In the genomic region with DNA sequence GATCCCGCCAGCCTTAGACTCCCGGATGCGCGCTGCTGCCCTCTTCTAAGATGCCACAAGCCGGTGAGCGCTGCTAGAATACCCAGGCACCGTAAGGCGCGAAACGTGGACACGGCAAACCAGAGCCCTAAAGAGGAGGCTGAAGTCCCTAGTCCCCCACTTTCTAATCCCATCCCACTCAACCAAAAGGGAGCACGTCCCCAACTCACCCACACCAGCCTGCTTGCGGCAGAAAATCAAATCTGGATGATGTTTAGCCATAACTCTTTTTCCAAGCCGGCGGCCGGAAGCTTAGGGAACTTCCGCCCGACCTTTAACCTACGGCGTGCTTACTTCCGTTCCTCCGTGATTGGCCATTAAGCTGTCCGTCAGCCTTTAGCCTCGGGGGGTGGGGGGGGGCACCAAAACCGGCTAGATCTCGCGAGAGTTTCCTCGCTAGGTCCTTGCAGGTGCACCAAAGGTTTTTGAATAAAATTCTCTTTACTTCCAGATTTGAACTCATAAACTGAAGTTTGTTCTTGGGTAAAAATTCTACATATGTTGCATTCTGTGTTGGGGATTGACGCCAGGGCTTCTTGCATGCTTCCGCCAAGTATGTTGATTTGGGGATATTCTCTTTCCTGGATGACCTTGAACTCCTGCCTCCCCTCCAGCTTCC, we compare ENCODE assay signal across 7 mouse cellular contexts. TPM values are rescaled to one million over a fixed set of nuclear protein-coding genes. Genes with fewer than 3 reads are reported as not detected.
DNase-seq lines count a peak whose midpoint lies in the region; ATAC-seq and TF ChIP-seq lines count a peak whose summit lies in the region.

Gene Phf5a (minus strand): TSS at position 308 of the 658 bp plus-strand sequence.

- H3K27ac ChIP-seq in embryonic facial prominence, embryonic 10.5 days (replicated peaks), result peak within 1 kb of the TSS; percentile 95
- peak within 1 kb of the TSS; percentile 94 for H3K27ac ChIP-seq in intestine, postnatal 0 days (ENCODE audit: low read depth, low read length)
- H3K27ac ChIP-seq in limb, embryonic 12.5 days, result peak within 1 kb of the TSS; percentile 96
- peak within 1 kb of the TSS; percentile 98 for H3K27ac ChIP-seq in midbrain, embryonic 15.5 days
- H3K27ac ChIP-seq in spleen, adult 2 months (ENCODE audit: insufficient read depth, low read length), result peak within 1 kb of the TSS; percentile 99

- H3K9me3 ChIP-seq in embryonic facial prominence, embryonic 10.5 days, result no peaks in the 10 kb centered on the region
- no peaks in the 10 kb centered on the region for H3K9me3 ChIP-seq in intestine, postnatal 0 days (ENCODE audit: control insufficient read depth)
- H3K9me3 ChIP-seq in limb, embryonic 12.5 days, result no peaks in the 10 kb centered on the region
- no peaks in the 10 kb centered on the region for H3K9me3 ChIP-seq in midbrain, embryonic 15.5 days

- peaks cover 41% of the 10 kb centered on the region for H3K36me3 ChIP-seq in embryonic facial prominence, embryonic 10.5 days (replicated peaks)
- peaks cover 37% of the 10 kb centered on the region for H3K36me3 ChIP-seq in intestine, postnatal 0 days (ENCODE audit: control insufficient read depth, insufficient read depth)
- H3K36me3 ChIP-seq in limb, embryonic 12.5 days, result peaks cover 42% of the 10 kb centered on the region
- H3K36me3 ChIP-seq in midbrain, embryonic 15.5 days (replicated peaks), result peaks cover 36% of the 10 kb centered on the region
- peaks cover 22% of the 10 kb centered on the region for H3K36me3 ChIP-seq in spleen, adult 2 months (ENCODE audit: control insufficient read depth, insufficient read depth, low read length)

- under 1% methylated on average over 30 of the region's 30 CpGs for WGBS in embryonic facial prominence, embryonic 10.5 days
- WGBS in intestine, postnatal 0 days, result under 1% methylated on average over 30 of the region's 30 CpGs
- under 1% methylated on average over 30 of the region's 30 CpGs for WGBS in limb, embryonic 12.5 days
- 0% methylated on average over 30 of the region's 30 CpGs for WGBS in midbrain, embryonic 15.5 days
- whole genome bisulfite sequencing in spleen, adult 2 months, result under 1% methylated on average over 30 of the region's 30 CpGs

- no peak for TF ChIP-seq CTCF in intestine, postnatal 0 days (IDR thresholded peaks at IDR 0.05; ENCODE audit: low read depth)
- TF ChIP-seq CTCF in spleen, adult 2 months (IDR thresholded peaks at IDR 0.05; ENCODE audit: extremely low read depth, insufficient read depth, insufficient read length, insufficient replicate concordance), result no peak

- H3K27me3 ChIP-seq in embryonic facial prominence, embryonic 10.5 days (replicated peaks; ENCODE audit: low read depth, poor library complexity, severe bottlenecking), result no peaks in the 10 kb centered on the region
- H3K27me3 ChIP-seq in intestine, postnatal 0 days (replicated peaks; ENCODE audit: control insufficient read depth, insufficient read depth, low read length), result no peaks in the 10 kb centered on the region
- no peaks in the 10 kb centered on the region for H3K27me3 ChIP-seq in limb, embryonic 12.5 days
- no peaks in the 10 kb centered on the region for H3K27me3 ChIP-seq in midbrain, embryonic 15.5 days (replicated peaks)
- H3K27me3 ChIP-seq in spleen, adult 2 months (ENCODE audit: control insufficient read depth, insufficient read depth, low read length), result no peaks in the 10 kb centered on the region

- peak within 1 kb of the TSS; percentile 89 for H3K9ac ChIP-seq in intestine, postnatal 0 days (ENCODE audit: low read depth, low read length)
- H3K9ac ChIP-seq in limb, embryonic 12.5 days (replicated peaks), result peak within 1 kb of the TSS; percentile 79
- H3K9ac ChIP-seq in midbrain, embryonic 15.5 days, result peak within 1 kb of the TSS; percentile 72

- peak; percentile 7 for TF ChIP-seq POLR2A in spleen, adult 2 months (IDR thresholded peaks at IDR 0.05; ENCODE audit: low read depth, low read length)

- peak; percentile 78 for DNase-seq in adrenal gland, adult 8-10 months
- DNase-seq in embryonic facial prominence, embryonic 10.5 days (ENCODE audit: low spot score), result peak; percentile 96
- DNase-seq in gonadal fat pad, adult 2 months (ENCODE audit: low read depth), result no peak
- peak; percentile 79 to 96 for DNase-seq in spleen, adult 2 months (ENCODE audit: low read depth in 1 of 2, low spot score in 2 of 2)

- peak within 1 kb of the TSS; percentile 79 for H3K4me2 ChIP-seq in intestine, postnatal 0 days (replicated peaks; ENCODE audit: low read depth)
- peak within 1 kb of the TSS; percentile 94 for H3K4me2 ChIP-seq in limb, embryonic 12.5 days
- peak within 1 kb of the TSS; percentile 78 for H3K4me2 ChIP-seq in midbrain, embryonic 15.5 days

- H3K4me1 ChIP-seq in embryonic facial prominence, embryonic 10.5 days, result peaks cover 15% of the 10 kb centered on the region
- 0 out of 2 replicates have a peak, but pooled peaks cover 8% of the 10 kb centered on the region for H3K4me1 ChIP-seq in intestine, postnatal 0 days (replicated peaks; ENCODE audit: control insufficient read depth, insufficient read depth, low read length)
- H3K4me1 ChIP-seq in limb, embryonic 12.5 days (replicated peaks), result peaks cover 17% of the 10 kb centered on the region
- H3K4me1 ChIP-seq in midbrain, embryonic 15.5 days, result peaks cover 28% of the 10 kb centered on the region
- H3K4me1 ChIP-seq in spleen, adult 2 months (ENCODE audit: control insufficient read depth, insufficient read depth, insufficient read length), result peaks cover 4% of the 10 kb centered on the region

- peak within 1 kb of the TSS; percentile 99 for H3K4me3 ChIP-seq in embryonic facial prominence, embryonic 10.5 days
- peak within 1 kb of the TSS; percentile 100 for H3K4me3 ChIP-seq in intestine, postnatal 0 days (ENCODE audit: low read depth, low read length)
- H3K4me3 ChIP-seq in limb, embryonic 12.5 days (replicated peaks), result peak within 1 kb of the TSS; percentile 93
- H3K4me3 ChIP-seq in midbrain, embryonic 15.5 days, result peak within 1 kb of the TSS; percentile 69
- H3K4me3 ChIP-seq in spleen, adult 2 months (ENCODE audit: extremely low read depth, insufficient read depth, insufficient read length), result peak within 1 kb of the TSS; percentile 94

- ATAC-seq in intestine, postnatal 0 days, result peak; percentile 94
- peak; percentile 80 for ATAC-seq in limb, embryonic 12.5 days (ENCODE audit: insufficient number of reproducible peaks, insufficient read depth, low FRiP score, low TSS enrichment, low read depth)
- peak; percentile 88 for ATAC-seq in midbrain, embryonic 15.5 days (replicated peaks)

RNA-seq across cellular contexts. Expression of gene Phf5a, which starts in this region (rescaled TPM):
- total RNA-seq in adrenal gland, adult 8-10 months (2022), result 10 to 100 TPM; 44.2 to 61.3 (median 51.4) TPM
- polyA plus RNA-seq in embryonic facial prominence, embryonic 10.5 days (2016; fragmentation: Nextera tagmentation; extraction: Ambion mirVana), result 260 and 267 TPM in 2 replicates
- 31.5 and 41.4 TPM in 2 replicates for polyA plus RNA-seq in gonadal fat pad, adult 2 months (2012; rRNA removed)
- polyA plus RNA-seq in intestine, postnatal 0 days (2015; fragmentation: Nextera tagmentation; extraction: Ambion mirVana), result 75.9 and 79.2 TPM in 2 replicates
- 147 and 168 TPM in 2 replicates for polyA plus RNA-seq in limb, embryonic 12.5 days (2016; fragmentation: Nextera tagmentation; extraction: Ambion mirVana)
- polyA plus RNA-seq in midbrain, embryonic 15.5 days (2015; fragmentation: Nextera tagmentation; extraction: Ambion mirVana), result 124 and 134 TPM in 2 replicates
- polyA plus RNA-seq in spleen, adult 2 months (2012; rRNA removed), result 22.7 and 29.8 TPM in 2 replicates
